9 mouse cellular contexts compared by ENCODE assay signal in genomic region chr10:63099521-63099920, GRCm38 (mm10). TPM values are rescaled to one million over a fixed set of nuclear protein-coding genes. Genes with fewer than 3 reads are reported as not detected.
DNase-seq lines count a peak whose midpoint lies in the region; ATAC-seq lines count a peak whose summit lies in the region.
"Had no signal": no experiment of that assay in that cellular context is flagged by ENCODE, and none has a peak within 500 bp of the region (broad histone marks: within the 10 kb centered on the region; RNA-seq: fewer than 3 reads in every experiment).

Gene Atoh7 (plus strand): TSS chr10:63099651.

- peak within 1 kb of the TSS; percentile 94 for H3K4me2 ChIP-seq in embryonic facial prominence, embryonic 15.5 days (replicated peaks)

- peak within 1 kb of the TSS; percentile 59 for H3K4me3 ChIP-seq in embryonic facial prominence, embryonic 15.5 days (replicated peaks)

- no peaks in the 10 kb centered on the region for H3K36me3 ChIP-seq in embryonic facial prominence, embryonic 15.5 days

- no peak within 1 kb of the TSS for H3K27ac ChIP-seq in embryonic facial prominence, embryonic 15.5 days (replicated peaks)

- no peak for ATAC-seq in embryonic facial prominence, embryonic 15.5 days (ENCODE audit: insufficient number of reproducible peaks, low FRiP score, low TSS enrichment, low read depth)

- intact Hi-C loops in left cerebral cortex, postnatal 25 days (cut with DNase I), result no loop called here

- peak; percentile 88 for DNase-seq in heart, adult 11 months
- no peak for DNase-seq in heart, adult 9 months (ENCODE audit: low spot score in 2 of 2)
- peak; percentile 41 for DNase-seq in ES-CJ7 (ENCODE audit: low read depth, low spot score)
- peak; percentile 13 to 82 for DNase-seq in left cerebral cortex, postnatal 25 days (ENCODE audit: low spot score in 2 of 2)
- peak; percentile 76 for DNase-seq in retina, embryonic 14.5 days (ENCODE audit: low spot score)
- DNase-seq in thymus, postnatal 36 days, result no peak
- no peak for DNase-seq in lung, postnatal 36 days

- no peaks in the 10 kb centered on the region for H3K9me3 ChIP-seq in embryonic facial prominence, embryonic 15.5 days (replicated peaks)

- peak within 1 kb of the TSS; percentile 48 for H3K9ac ChIP-seq in embryonic facial prominence, embryonic 15.5 days

- peaks cover 11% of the 10 kb centered on the region; the same call in 1 of the 2 replicates for H3K4me1 ChIP-seq in embryonic facial prominence, embryonic 15.5 days

- WGBS in embryonic facial prominence, embryonic 15.5 days, result 4% methylated on average over 16 of the region's 16 CpGs

- peaks cover 15% of the 10 kb centered on the region for H3K27me3 ChIP-seq in embryonic facial prominence, embryonic 15.5 days

RNA-seq across cellular contexts. Expression of gene Atoh7, which starts in this region (rescaled TPM):
- 0.24 and 0.32 TPM in 2 replicates for polyA plus RNA-seq in embryonic facial prominence, embryonic 15.5 days (2015; fragmentation: Nextera tagmentation; extraction: Ambion mirVana)
- 1 to 10 TPM; 2.9 to 4.1 TPM for total RNA-seq in left cerebral cortex, postnatal 25 days (2021)
- polyA plus RNA-seq: C2C12 had no signal

Comparison
In these comparisons a context has a peak if more than half of its experiments do, and no peak if none do; other contexts are left out.
1. DNase-seq: peak in heart, adult 11 months (single experiment), ES-CJ7 (single experiment), left cerebral cortex, postnatal 25 days (2 of 2) and retina, embryonic 14.5 days (single experiment); none in heart, adult 9 months (0 of 2), thymus, postnatal 36 days (0 of 2) and lung, postnatal 36 days (single experiment).